Mouse (Mus musculus): ENCODE measurements around the gene Draxin. TPM values are rescaled to one million over a fixed set of nuclear protein-coding genes. Genes with fewer than 3 reads are reported as not detected.

Gene Draxin
- polyA plus RNA-seq, 1 experiment from 2014 or later = 16.1 TPM

DNA sequence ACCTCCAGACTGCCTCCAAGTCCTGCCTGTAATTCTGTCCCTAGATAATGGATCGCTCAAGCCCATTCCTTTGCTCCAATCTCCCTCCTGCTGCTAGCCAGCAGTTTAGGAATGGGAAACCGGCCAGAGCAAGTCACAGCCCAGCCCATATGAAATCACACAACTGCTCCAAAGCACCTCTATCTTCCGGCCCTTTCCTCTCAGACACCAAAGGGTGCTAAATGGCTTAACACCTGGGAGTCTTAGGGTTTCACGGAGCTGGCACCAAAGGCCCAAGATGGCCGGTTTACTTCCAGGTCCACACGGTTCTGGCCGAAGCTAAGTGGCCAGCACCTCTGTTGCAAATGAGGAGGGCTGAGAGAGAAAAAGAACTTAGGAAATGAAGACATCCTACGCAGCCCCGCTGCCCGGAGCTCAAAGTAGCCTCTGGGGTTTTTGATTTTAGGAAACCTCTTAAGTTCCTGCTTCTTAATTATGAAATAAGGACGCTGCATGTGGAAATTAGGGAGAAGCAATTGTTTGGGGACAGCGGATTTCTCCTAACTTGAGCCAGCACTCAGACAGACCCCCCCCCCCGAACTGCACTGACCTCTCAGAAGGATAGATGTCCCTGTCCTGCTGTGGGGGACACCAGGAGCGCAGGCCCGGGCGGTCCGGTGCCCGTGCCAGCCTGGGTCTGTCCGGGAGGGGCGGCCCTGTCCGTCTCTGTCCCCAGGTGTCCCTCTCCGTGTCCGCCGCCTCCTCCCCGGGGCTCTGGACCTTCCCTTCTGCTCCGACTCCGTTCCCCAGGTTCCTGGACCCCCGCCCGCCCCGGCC lies 43.2 kb downstream of the Draxin start:
- Histone ChIP-seq H3K36me3 (no peaks in the 10 kb centered on the region), H3K9ac (peak overlapping the region; percentile 50), H3K27ac (replicated peaks) (peak overlapping the region; percentile 75), H3K9me3 (no peaks in the 10 kb centered on the region), H3K4me3 (peak overlapping the region; percentile 48), H3K4me1 (replicated peaks) (peaks cover 36% of the 10 kb centered on the region), H3K27me3 (no peaks in the 10 kb centered on the region), H3K4me2 (peak overlapping the region; percentile 87)
- 3% methylated on average over 30 of the region's 30 CpGs for WGBS
- ATAC-seq (ENCODE audit: low FRiP score, low read depth) = peak; percentile 66

DNA sequence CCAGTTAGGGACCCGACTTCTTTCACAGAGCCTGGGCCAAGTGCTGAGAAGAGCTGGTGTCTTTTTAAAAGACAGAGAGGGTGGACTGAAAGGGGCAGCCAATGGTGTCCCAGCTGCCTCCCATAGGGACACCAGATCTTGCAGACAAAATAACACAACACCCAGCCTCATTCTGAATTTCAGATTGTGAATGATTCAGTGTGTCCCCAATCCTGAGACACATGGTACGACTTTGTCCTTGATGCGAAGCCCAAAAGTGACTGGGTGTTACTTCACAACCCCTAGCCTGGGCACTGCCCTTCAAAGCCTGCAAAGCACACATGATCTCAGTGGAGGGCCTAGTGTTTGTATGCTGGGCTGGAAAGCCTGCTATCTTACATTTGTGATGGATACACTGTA lies 44.6 kb downstream of the Draxin start:
- H3K4me3 ChIP-seq = no peak overlapping the region
- no peaks in the 10 kb centered on the region for H3K36me3 ChIP-seq
- no peaks in the 10 kb centered on the region for H3K9me3 ChIP-seq
- no peak overlapping the region for H3K4me2 ChIP-seq
- H3K9ac ChIP-seq = no peak overlapping the region
- H3K27ac ChIP-seq (replicated peaks) = no peak overlapping the region
- H3K27me3 ChIP-seq = no peaks in the 10 kb centered on the region
- peaks cover 36% of the 10 kb centered on the region for H3K4me1 ChIP-seq (replicated peaks)
- no peak for ATAC-seq (ENCODE audit: low FRiP score, low read depth)
- WGBS = 73% methylated on average over 3 of the region's 3 CpGs

DNA sequence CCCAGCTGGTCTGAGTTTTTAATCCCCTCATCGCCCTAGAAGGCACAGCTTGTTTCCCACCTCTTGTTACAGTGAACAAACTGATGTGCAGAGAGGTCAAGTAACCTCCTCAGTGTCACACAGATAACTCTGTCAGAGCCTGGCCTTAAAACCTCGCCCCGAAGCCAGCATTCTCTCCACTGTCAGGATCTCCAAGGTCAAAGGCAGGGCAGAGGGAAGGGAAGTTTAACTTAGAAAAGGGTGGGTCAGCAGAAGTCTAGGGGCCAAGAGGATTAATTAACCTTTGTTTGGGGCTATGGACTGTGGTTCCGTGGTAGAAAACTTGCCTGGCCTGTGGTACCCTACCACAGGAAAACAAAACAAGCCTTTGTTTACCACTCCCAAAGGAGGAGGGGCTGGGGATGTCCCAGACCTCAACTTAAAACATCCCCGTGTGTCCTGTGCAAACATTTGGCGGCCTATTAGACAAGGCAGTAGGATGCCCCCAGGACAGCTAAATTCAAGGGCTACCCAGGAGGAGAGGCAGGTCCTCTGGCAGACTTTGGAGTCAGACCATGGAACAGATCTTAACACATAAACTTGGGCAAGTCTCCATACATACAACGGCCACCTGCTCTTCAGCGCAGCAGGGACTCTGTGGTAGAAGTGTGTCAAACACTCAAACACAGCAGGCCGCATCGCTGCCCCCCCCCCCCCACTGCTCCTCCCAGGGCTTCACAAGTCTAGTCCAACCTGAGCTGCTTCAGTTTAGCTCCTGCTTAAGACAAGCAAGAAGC lies 45.2 kb downstream of the Draxin start:
- H3K27ac ChIP-seq (replicated peaks) = no peak overlapping the region
- no peaks in the 10 kb centered on the region for H3K9me3 ChIP-seq
- no peak overlapping the region for H3K4me2 ChIP-seq
- no peak overlapping the region for H3K9ac ChIP-seq
- peaks cover 36% of the 10 kb centered on the region for H3K4me1 ChIP-seq (replicated peaks)
- no peak overlapping the region for H3K4me3 ChIP-seq
- 37% methylated on average over 10 of the region's 10 CpGs for WGBS
- no peaks in the 10 kb centered on the region for H3K36me3 ChIP-seq
- no peak for ATAC-seq (ENCODE audit: low FRiP score, low read depth)
- H3K27me3 ChIP-seq = no peaks in the 10 kb centered on the region

DNA sequence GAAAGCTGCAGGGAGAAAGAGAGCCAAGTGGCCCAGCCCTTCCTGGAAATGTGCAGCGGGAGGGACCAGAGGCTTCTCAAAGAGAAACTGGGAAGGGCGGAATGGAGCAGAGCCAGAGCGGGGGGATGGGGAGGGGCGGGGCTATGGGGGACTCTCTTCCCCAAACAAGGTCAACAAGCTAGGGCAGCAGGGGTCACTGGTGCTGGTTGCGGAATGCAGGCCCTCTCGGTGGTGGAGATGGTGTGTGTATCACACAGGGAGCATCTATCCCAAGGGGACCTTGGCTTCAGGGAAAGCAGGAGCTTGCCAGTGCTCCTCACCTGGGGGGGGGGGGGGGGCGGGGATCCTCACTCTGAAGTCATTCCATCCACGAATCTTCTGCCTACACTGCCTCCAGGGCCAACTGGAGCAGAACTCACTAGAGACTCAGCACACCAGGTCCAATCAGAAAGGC lies 46.2 kb downstream of the Draxin start:
- H3K4me1 ChIP-seq (replicated peaks) = peaks cover 36% of the 10 kb centered on the region
- WGBS = 10% methylated on average over 8 of the region's 8 CpGs
- H3K4me3 ChIP-seq = no peak overlapping the region
- H3K4me2 ChIP-seq = no peak overlapping the region
- no peak for ATAC-seq (ENCODE audit: low FRiP score, low read depth)
- H3K9me3 ChIP-seq = no peaks in the 10 kb centered on the region
- no peak overlapping the region for H3K9ac ChIP-seq
- no peaks in the 10 kb centered on the region for H3K36me3 ChIP-seq
- no peaks in the 10 kb centered on the region for H3K27me3 ChIP-seq
- H3K27ac ChIP-seq (replicated peaks) = no peak overlapping the region

DNA sequence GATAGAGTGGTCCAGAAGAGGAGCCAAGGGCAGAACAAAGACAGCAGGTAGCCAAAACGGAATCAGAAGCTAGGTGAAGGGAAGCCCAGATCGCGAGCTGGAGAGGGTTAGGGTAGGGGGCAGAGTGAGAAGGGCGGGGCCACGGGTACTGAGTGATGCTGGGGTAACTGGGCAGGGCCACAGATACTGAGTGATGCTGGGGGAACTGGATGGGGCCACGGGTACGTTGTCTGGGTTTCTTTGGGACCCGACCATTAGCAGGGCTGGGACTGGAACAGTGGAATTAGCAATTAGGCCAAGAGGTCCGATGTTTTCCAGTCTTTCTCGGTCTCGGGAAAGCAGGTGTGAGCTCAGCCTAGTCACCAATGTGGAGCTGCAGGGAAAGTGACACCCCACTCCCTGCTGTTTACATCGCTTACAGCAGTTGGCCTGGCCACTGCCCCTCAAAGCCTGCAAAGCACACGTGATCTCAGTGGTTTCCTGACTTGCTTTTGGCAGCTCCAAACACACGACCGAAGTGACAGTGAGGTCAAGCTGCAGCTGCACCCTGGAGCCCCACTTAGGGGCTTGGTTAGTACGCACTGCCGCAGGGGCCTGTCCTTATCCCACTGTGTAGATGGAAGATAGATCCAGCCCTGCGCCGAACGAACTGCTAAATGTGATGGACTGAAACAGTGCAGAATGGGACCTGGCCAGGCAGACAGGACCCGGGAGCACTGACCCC lies 47.2 kb downstream of the Draxin start:
- WGBS = 63% methylated on average over 21 of the region's 21 CpGs
- Histone ChIP-seq H3K9me3 (no peaks in the 10 kb centered on the region), H3K27me3 (no peaks in the 10 kb centered on the region), H3K4me2 (no peak overlapping the region), H3K27ac (replicated peaks) (no peak overlapping the region), H3K4me3 (no peak overlapping the region), H3K9ac (no peak overlapping the region), H3K4me1 (replicated peaks) (peaks cover 29% of the 10 kb centered on the region), H3K36me3 (no peaks in the 10 kb centered on the region)
- no peak for ATAC-seq (ENCODE audit: low FRiP score, low read depth)

DNA sequence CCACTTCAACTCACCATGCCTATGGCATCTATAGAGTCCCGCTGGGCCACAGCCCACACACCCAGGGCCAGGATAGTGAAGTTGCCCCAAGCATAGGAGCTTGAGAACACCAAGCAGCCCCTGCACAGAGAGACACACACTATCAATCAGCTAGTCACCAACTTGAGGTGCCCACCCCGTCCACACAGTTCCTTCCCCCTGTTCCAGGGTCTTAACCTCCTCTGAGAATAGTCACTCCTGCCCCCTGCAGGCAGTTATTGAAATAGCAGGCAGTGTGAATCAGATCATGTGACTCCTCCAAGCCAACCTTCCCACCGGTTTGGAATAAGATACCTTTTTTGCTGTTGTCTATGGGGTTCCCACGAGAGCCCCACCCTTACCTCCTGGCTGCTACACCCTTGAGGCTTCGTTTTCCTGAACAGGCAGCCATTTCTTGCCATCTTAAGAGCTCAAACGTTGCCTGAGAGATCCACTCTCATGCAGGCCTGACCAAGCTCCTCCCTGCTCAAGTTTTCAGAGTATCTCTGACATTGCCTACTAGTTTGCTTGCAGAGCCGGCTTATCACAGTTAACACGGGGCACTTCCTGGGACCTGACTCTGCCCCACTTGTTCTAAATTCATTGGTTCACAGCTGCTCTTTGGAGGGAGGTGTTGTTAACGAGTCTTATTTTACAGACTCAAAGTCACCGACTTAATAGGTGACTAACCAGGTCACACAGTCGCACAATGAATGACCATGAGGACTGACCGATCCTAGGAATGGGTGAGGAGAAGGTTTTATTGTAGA lies 48.0 kb downstream of the Draxin start:
- H3K4me1 ChIP-seq (replicated peaks) = peaks cover 22% of the 10 kb centered on the region
- H3K9ac ChIP-seq = no peak overlapping the region
- WGBS = 56% methylated on average over 12 of the region's 12 CpGs
- H3K27ac ChIP-seq (replicated peaks) = no peak overlapping the region
- no peak overlapping the region for H3K4me3 ChIP-seq
- H3K4me2 ChIP-seq = no peak overlapping the region
- no peaks in the 10 kb centered on the region for H3K36me3 ChIP-seq
- no peaks in the 10 kb centered on the region for H3K9me3 ChIP-seq
- ATAC-seq (ENCODE audit: low FRiP score, low read depth) = no peak
- H3K27me3 ChIP-seq = no peaks in the 10 kb centered on the region

DNA sequence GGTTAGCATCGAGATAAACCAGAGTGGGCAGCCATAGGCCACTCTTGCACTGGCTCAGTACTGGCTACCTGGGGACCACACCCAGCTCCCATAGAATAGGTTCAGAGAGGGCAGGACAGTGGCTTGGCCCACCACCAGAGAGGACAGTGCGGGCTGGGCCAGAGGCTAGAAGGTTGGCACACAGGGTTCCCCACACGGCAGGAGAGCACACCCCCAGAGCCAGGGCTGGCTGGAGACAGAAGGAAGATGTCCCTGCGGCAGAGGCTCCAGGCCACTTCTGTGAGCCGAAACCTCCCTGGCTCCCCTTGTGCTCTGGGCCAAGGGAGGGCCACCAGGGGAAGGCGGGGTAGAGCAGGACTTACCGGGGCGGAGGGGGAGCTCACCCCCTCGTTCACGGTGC lies 49.3 kb downstream of the Draxin start:
- H3K4me1 ChIP-seq (replicated peaks) = peaks cover 12% of the 10 kb centered on the region; the same call in 1 of the 2 replicates
- no peaks in the 10 kb centered on the region for H3K9me3 ChIP-seq
- H3K4me3 ChIP-seq = no peak overlapping the region
- 91% methylated on average over 10 of the region's 10 CpGs for WGBS
- no peaks in the 10 kb centered on the region for H3K36me3 ChIP-seq
- no peak overlapping the region for H3K4me2 ChIP-seq
- no peak overlapping the region for H3K9ac ChIP-seq
- no peak overlapping the region for H3K27ac ChIP-seq (replicated peaks)
- H3K27me3 ChIP-seq = no peaks in the 10 kb centered on the region
- ATAC-seq (ENCODE audit: low FRiP score, low read depth) = no peak

DNA sequence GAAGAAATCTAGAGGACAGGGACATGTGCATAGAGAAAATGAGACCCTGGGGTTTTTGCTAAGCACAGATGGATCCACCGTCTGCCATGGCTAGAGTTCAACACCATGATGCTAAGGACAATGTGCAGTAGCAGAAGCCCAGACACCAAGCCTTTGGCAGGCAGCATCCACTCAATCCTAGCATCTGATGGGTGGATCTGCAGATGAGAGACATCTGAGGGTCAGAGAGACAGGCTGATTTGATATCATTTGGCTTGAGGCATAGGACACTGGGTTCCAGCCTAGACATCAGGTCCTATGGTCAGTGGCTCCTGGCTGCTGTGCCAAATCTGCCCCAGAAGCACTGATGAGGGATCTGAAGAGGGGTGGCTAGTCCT lies 49.9 kb downstream of the Draxin start:
- H3K27me3 ChIP-seq = no peaks in the 10 kb centered on the region
- H3K4me3 ChIP-seq = no peak overlapping the region
- H3K4me2 ChIP-seq = no peak overlapping the region
- H3K4me1 ChIP-seq (replicated peaks) = peaks cover 12% of the 10 kb centered on the region; the same call in 1 of the 2 replicates
- no peaks in the 10 kb centered on the region for H3K36me3 ChIP-seq
- no peak overlapping the region for H3K9ac ChIP-seq
- H3K9me3 ChIP-seq = no peaks in the 10 kb centered on the region
- H3K27ac ChIP-seq (replicated peaks) = no peak overlapping the region
- no peak for ATAC-seq (ENCODE audit: low FRiP score, low read depth)
- 70% methylated on average over 1 of the region's 1 CpGs for WGBS

DNA sequence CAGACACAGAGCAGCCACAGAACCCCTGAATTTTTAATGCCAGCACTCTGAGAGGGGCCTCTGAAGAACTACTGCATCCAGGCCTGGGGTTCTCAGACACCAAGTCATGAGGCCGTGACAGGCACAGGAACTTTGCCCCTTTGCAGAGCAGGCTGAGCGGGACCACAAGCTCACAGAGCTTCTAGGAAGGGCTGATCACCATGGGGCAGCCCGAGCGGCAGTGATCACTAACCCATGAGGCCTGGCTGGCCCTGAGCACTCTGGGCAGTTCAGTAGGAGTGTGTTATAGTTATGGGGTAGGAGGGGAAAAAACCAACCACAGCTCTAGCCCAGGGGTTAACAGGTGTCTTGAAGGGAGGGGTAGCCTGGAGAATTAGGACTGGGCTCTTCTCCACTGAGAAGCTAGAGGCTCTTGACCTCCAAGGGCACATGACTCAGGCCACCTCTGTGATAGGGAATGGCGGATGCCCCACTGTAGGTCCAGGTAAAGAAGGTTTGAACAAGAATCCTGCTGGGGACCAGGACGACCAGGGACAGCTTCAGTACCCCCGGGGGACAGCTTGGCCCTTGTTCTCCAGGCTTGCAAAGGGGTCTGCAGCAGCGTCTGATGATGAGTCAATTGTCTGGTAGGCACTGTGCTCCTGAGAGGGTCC lies 50.4 kb downstream of the Draxin start:
- no peak for ATAC-seq (ENCODE audit: low FRiP score, low read depth)
- no peak overlapping the region for H3K27ac ChIP-seq (replicated peaks)
- no peaks in the 10 kb centered on the region for H3K27me3 ChIP-seq
- no peak overlapping the region for H3K4me2 ChIP-seq
- H3K9ac ChIP-seq = no peak overlapping the region
- peaks cover 12% of the 10 kb centered on the region; the same call in 1 of the 2 replicates for H3K4me1 ChIP-seq (replicated peaks)
- no peaks in the 10 kb centered on the region for H3K36me3 ChIP-seq
- H3K4me3 ChIP-seq = no peak overlapping the region
- 92% methylated on average over 8 of the region's 8 CpGs for WGBS
- no peaks in the 10 kb centered on the region for H3K9me3 ChIP-seq

DNA sequence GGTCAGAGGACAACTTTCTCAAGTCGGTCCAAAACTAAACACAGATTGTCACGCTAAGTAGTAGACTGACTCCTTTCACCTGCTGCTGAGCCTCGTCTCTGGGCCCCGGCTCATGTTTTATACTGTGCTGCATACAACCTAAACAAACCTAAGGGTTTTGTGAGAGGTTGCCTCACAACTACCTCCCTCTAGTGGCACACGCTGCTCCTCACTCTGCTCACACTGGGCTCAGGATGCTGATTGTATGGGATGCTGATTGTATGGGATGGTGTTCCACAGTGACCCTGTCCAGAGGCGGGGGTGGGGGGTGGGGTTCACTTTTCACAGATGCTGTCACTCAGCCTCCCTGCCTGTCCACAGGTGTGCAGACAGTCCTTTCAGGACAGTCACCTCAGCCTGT lies 51.3 kb downstream of the Draxin start:
- H3K4me2 ChIP-seq = no peak overlapping the region
- no peak for ATAC-seq (ENCODE audit: low FRiP score, low read depth)
- WGBS = 72% methylated on average over 6 of the region's 6 CpGs
- H3K27me3 ChIP-seq = no peaks in the 10 kb centered on the region
- no peak overlapping the region for H3K4me3 ChIP-seq
- H3K4me1 ChIP-seq (replicated peaks) = peaks cover 12% of the 10 kb centered on the region; the same call in 1 of the 2 replicates
- no peaks in the 10 kb centered on the region for H3K36me3 ChIP-seq
- H3K9ac ChIP-seq = no peak overlapping the region
- H3K27ac ChIP-seq (replicated peaks) = no peak overlapping the region
- H3K9me3 ChIP-seq = no peaks in the 10 kb centered on the region

DNA sequence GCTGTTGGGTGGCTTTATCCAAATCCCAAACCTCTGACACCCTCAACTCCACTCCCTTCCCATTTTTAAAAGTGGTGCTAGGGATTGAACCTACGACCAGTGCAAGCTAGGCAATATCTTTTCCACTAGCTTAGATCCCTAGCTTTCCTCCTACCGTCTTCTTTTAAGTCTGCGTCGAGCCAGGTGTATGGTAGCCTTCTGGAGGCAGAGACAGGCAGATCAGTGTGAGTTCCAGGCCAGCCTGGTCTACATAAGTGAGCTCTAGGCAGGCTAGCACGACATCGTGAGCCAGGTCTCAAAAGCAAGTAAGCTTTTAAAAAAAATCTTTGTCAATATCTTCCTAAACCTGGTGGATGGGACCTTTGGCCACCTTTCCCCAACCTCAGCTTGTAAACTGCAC lies 54.6 kb downstream of the Draxin start:
- Histone ChIP-seq H3K36me3 (no peaks in the 10 kb centered on the region), H3K4me1 (replicated peaks) (no peaks in the 10 kb centered on the region; the same call in 1 of the 2 replicates), H3K27ac (replicated peaks) (no peak overlapping the region), H3K9ac (no peak overlapping the region), H3K4me2 (no peak overlapping the region), H3K4me3 (no peak overlapping the region), H3K27me3 (no peaks in the 10 kb centered on the region), H3K9me3 (no peaks in the 10 kb centered on the region)
- WGBS = 92% methylated on average over 6 of the region's 6 CpGs
- no peak for ATAC-seq (ENCODE audit: low FRiP score, low read depth)
